Mouse (Mus musculus) gastrocnemius, postnatal 36 days (tissue): ENCODE data around the gene Acbd7. TPM values are rescaled to one million over a fixed set of nuclear protein-coding genes. Genes with fewer than 3 reads are reported as not detected.

ENCODE experiments used
- DNase-seq, 2 experiments: peaks; one replicate each; pipeline ENCODE4 v3.0.0; 2022
- intact Hi-C: fragments of 180-260 bp; cut with DNase I; formaldehyde crosslinking; loops from one replicate; pipeline ENCODE4 v1.15.1; 2025
- long read RNA-seq, 2 experiments: library from polyadenylated mRNA; stranded (forward); transcript quantifications; one replicate each; pipeline ENCODE4 v2.0.0; 2021
- total RNA-seq, 2 experiments: library from RNA; stranded (reverse); gene quantifications; 2 replicates each; pipeline ENCODE4 v1.2.3; 2021

Acbd7 gene
- under 1 TPM; 0.54 to 0.74 TPM for total RNA-seq
- long read RNA-seq, experiment 1, result 0 reads
- long read RNA-seq, experiment 2, partial matches to known transcripts, result 1 of 1 reads
- long read RNA-seq, experiment 2, other reads (novel, unspliced or antisense), result 0 of 1 reads

- peak in 1 of 2 experiments; percentile 6 for DNase-seq
- intact Hi-C loops, result loop anchor here (5.0 kb wide), 1 partner anchor 82 kb away; no protein-coding TSS in a partner anchor
Observed at GRCm38 (mm10) chr2:3335611-3336301, at the start of gene Acbd7. Gene Acbd7 (plus strand): TSS chr2:3336168.

- intact Hi-C loops, result no loop called here
- no peak for DNase-seq
Observed at GRCm38 (mm10) chr2:3286243-3286642, 49.7 kb upstream of the Acbd7 start.

GRCm38 (mm10) chr2:3289581-3289980, 46.4 kb upstream of the Acbd7 start:
- intact Hi-C loops, result no loop called here

GRCm38 (mm10) chr2:3292170-3292569, 43.8 kb upstream of the Acbd7 start:
- intact Hi-C loops, result no loop called here
- DNase-seq, result no peak

More at GRCm38 (mm10) chr2:3289581-3289980, 46.4 kb upstream of the Acbd7 start:
- DNase-seq, result no peak

GRCm38 (mm10) chr2:3295826-3296225, 40.1 kb upstream of the Acbd7 start:
- intact Hi-C loops, result no loop called here
- no peak for DNase-seq

GRCm38 (mm10) chr2:3305426-3306025, 30.4 kb upstream of the Acbd7 start:
- intact Hi-C loops, result no loop called here

GRCm38 (mm10) chr2:3323132-3323531, 12.8 kb upstream of the Acbd7 start:
- no peak for DNase-seq
- intact Hi-C loops, result no loop called here

More at GRCm38 (mm10) chr2:3305426-3306025, 30.4 kb upstream of the Acbd7 start:
- peak in 1 of 2 experiments; percentile 8 for DNase-seq

GRCm38 (mm10) chr2:3324381-3325130, 11.4 kb upstream of the Acbd7 start:
- intact Hi-C loops, result loop anchor here (5.0 kb wide), 1 partner anchor 188 kb away; the partner anchor contains the start of genes Cdnf, Gm45902 and Hspa14

GRCm38 (mm10) chr2:3326547-3326946, 9.4 kb upstream of the Acbd7 start:
- intact Hi-C loops, result loop anchor here (5.0 kb wide), 1 partner anchor 186 kb away; the partner anchor contains the start of genes Cdnf, Gm45902 and Hspa14
- no peak for DNase-seq

More at GRCm38 (mm10) chr2:3324381-3325130, 11.4 kb upstream of the Acbd7 start:
- no peak for DNase-seq

- peak; percentile 20 to 25 for DNase-seq
- intact Hi-C loops, result loop anchor here (5.0 kb wide), 1 partner anchor 185 kb away; the partner anchor contains the start of genes Cdnf, Gm45902 and Hspa14
Observed at GRCm38 (mm10) chr2:3327351-3327750, 8.6 kb upstream of the Acbd7 start.

- DNase-seq, result no peak
- intact Hi-C loops, result loop anchor here (5.0 kb wide), 1 partner anchor 49 kb away; the partner anchor contains the start of gene Nmt2
Observed at GRCm38 (mm10) chr2:3331071-3331703, 4.8 kb upstream of the Acbd7 start.

- DNase-seq, result no peak
- intact Hi-C loops, result loop anchor here (5.0 kb wide), 1 partner anchor 50 kb away; the partner anchor contains the start of gene Nmt2
Observed at GRCm38 (mm10) chr2:3332056-3332455, 3.9 kb upstream of the Acbd7 start.

- peak; percentile 94 to 98 for DNase-seq
- intact Hi-C loops, result loop anchor here (5.0 kb wide), 1 partner anchor 50 kb away; the partner anchor contains the start of gene Nmt2
Observed at GRCm38 (mm10) chr2:3332484-3333242, 3.3 kb upstream of the Acbd7 start, which contains the start of gene Rpp38. Gene Rpp38 (minus strand): TSS chr2:3332643.

GRCm38 (mm10) chr2:3333761-3334160, 2.2 kb upstream of the Acbd7 start:
- intact Hi-C loops, result loop anchor here (5.0 kb wide), 1 partner anchor 51 kb away; the partner anchor contains the start of gene Nmt2
- DNase-seq, result no peak

GRCm38 (mm10) chr2:3348422-3348821, 12.5 kb downstream of the Acbd7 start:
- intact Hi-C loops, result loop anchor here (10.0 kb wide), 1 partner anchor 446 kb away; no protein-coding TSS in a partner anchor
- DNase-seq, result no peak

GRCm38 (mm10) chr2:3348919-3349318, 13.0 kb downstream of the Acbd7 start:
- intact Hi-C loops, result loop anchor here (10.0 kb wide), 1 partner anchor 446 kb away; no protein-coding TSS in a partner anchor
- no peak for DNase-seq

GRCm38 (mm10) chr2:3353160-3353559, 17.2 kb downstream of the Acbd7 start:
- intact Hi-C loops, result no loop called here
- DNase-seq, result no peak

GRCm38 (mm10) chr2:3355793-3356192, 19.8 kb downstream of the Acbd7 start:
- intact Hi-C loops, result no loop called here
- no peak for DNase-seq

- intact Hi-C loops, result no loop called here
- DNase-seq, result no peak
Observed at GRCm38 (mm10) chr2:3356311-3356710, 20.3 kb downstream of the Acbd7 start.
